In genomic region chrX:162443387-162443786, GRCm38 (mm10) we compare ENCODE assay signal across 19 mouse cellular contexts.
A peak's percentile ranks its signal among the peaks of the same experiment; 100 is the strongest.
DNase-seq lines count a peak whose midpoint lies in the region; ATAC-seq and TF ChIP-seq lines count a peak whose summit lies in the region.
"Had no signal": no experiment of that assay in that cellular context is flagged by ENCODE, and none has a peak within 500 bp of the region (broad histone marks: within the 10 kb centered on the region; RNA-seq: fewer than 3 reads in every experiment).

No protein-coding gene starts in this region.

- peak; percentile 58; the same call in 1 of the 2 replicates for ATAC-seq in erythroid progenitor cell, adult 5-6 weeks (replicated peaks; ENCODE audit: low FRiP score, poor library complexity, severe bottlenecking)
- peak; percentile 78 for ATAC-seq in liver, embryonic 13.5 days (ENCODE audit: low read depth)
- ATAC-seq in liver, postnatal 0 days: peak; percentile 50; the same call in 1 of the 2 replicates
- ATAC-seq: forebrain, embryonic 15.5 days had no signal

- H3K4me2 ChIP-seq in liver, embryonic 13.5 days: no peak overlapping the region
- no peak overlapping the region for H3K4me2 ChIP-seq in liver, postnatal 0 days (ENCODE audit: low read depth, low read length)
- H3K4me2 ChIP-seq: forebrain, embryonic 15.5 days; heart, embryonic 11.5 days; heart, embryonic 15.5 days; hindbrain, embryonic 14.5 days had no signal

- no peak for TF ChIP-seq EP300 in liver, postnatal 0 days (IDR thresholded peaks at IDR 0.05; ENCODE audit: low read depth)

- H3K4me1 ChIP-seq in liver, embryonic 13.5 days (replicated peaks): peaks cover 26% of the 10 kb centered on the region
- H3K4me1 ChIP-seq in liver, postnatal 0 days (ENCODE audit: insufficient read depth): no peaks in the 10 kb centered on the region
- no peaks in the 10 kb centered on the region for H3K4me1 ChIP-seq in lung, adult 2 months (ENCODE audit: control insufficient read depth, insufficient read depth, low read length)
- H3K4me1 ChIP-seq: forebrain, embryonic 15.5 days; heart, embryonic 15.5 days had no signal

- peak; percentile 5 for DNase-seq in liver, embryonic 13.5 days
- DNase-seq in liver, postnatal 0 days: no peak
- DNase-seq in adrenal gland, postnatal 14 days: no peak
- no peak for DNase-seq in lung, adult 2 months
- DNase-seq in kidney, postnatal 14 days: no peak
- DNase-seq: adrenal gland, postnatal 10 days; cerebellum, adult 18-20 months; cerebellum, adult 9-11 months; cerebellum, postnatal 36 days; gastrocnemius, postnatal 36 days; heart, postnatal 14 days had no signal

- no peak overlapping the region for H3K27ac ChIP-seq in liver, embryonic 13.5 days
- no peak overlapping the region for H3K27ac ChIP-seq in liver, postnatal 0 days (ENCODE audit: low read depth)
- H3K27ac ChIP-seq: embryonic facial prominence, embryonic 10.5 days; forebrain, embryonic 15.5 days; heart, embryonic 15.5 days; hindbrain, embryonic 14.5 days had no signal

- WGBS in liver, embryonic 13.5 days (ENCODE audit: insufficient replicate concordance): 25% methylated on average over 1 of the region's 1 CpGs
- WGBS in liver, postnatal 0 days (ENCODE audit: insufficient replicate concordance): 55% methylated on average over 1 of the region's 1 CpGs
- WGBS in lung, adult 2 months: 73% methylated on average over 1 of the region's 1 CpGs

- no peaks in the 10 kb centered on the region for H3K36me3 ChIP-seq in liver, embryonic 13.5 days
- H3K36me3 ChIP-seq in liver, postnatal 0 days (replicated peaks; ENCODE audit: insufficient read depth, low read length): no peaks in the 10 kb centered on the region
- H3K36me3 ChIP-seq: embryonic facial prominence, embryonic 10.5 days; forebrain, embryonic 15.5 days; heart, embryonic 15.5 days had no signal

- TF ChIP-seq POLR2A in lung, adult 2 months (IDR thresholded peaks at IDR 0.05; ENCODE audit: borderline replicate concordance, extremely low read depth, low read depth, low read length): no peak

- no peaks in the 10 kb centered on the region for H3K9me3 ChIP-seq in liver, embryonic 13.5 days (replicated peaks)
- no peaks in the 10 kb centered on the region for H3K9me3 ChIP-seq in liver, postnatal 0 days (ENCODE audit: low read length)
- H3K9me3 ChIP-seq: embryonic facial prominence, embryonic 10.5 days; forebrain, embryonic 15.5 days; heart, embryonic 15.5 days had no signal

- no peak overlapping the region for H3K9ac ChIP-seq in liver, embryonic 13.5 days
- no peak overlapping the region for H3K9ac ChIP-seq in liver, postnatal 0 days (replicated peaks)
- H3K9ac ChIP-seq: forebrain, embryonic 15.5 days; heart, embryonic 15.5 days; hindbrain, embryonic 14.5 days had no signal

- H3K27me3 ChIP-seq in liver, embryonic 13.5 days: peaks cover 6% of the 10 kb centered on the region; the same call in 1 of the 2 replicates
- H3K27me3 ChIP-seq in liver, postnatal 0 days (ENCODE audit: insufficient read depth, low read length): peaks cover 5% of the 10 kb centered on the region; the same call in 1 of the 2 replicates
- H3K27me3 ChIP-seq: CH12.LX; forebrain, embryonic 15.5 days; heart, embryonic 15.5 days had no signal

- TF ChIP-seq CTCF in liver, postnatal 0 days (IDR thresholded peaks at IDR 0.05; ENCODE audit: low read depth): no peak
- TF ChIP-seq CTCF in lung, adult 2 months (IDR thresholded peaks at IDR 0.05; ENCODE audit: insufficient read depth, low read length): no peak

- no peak overlapping the region for H3K4me3 ChIP-seq in liver, embryonic 13.5 days (replicated peaks)
- H3K4me3 ChIP-seq in liver, postnatal 0 days (ENCODE audit: low read depth, low read length): no peak overlapping the region
- H3K4me3 ChIP-seq in lung, adult 2 months (replicated peaks; ENCODE audit: extremely low read depth, low read depth, low read length): no peak overlapping the region
- H3K4me3 ChIP-seq: embryonic facial prominence, embryonic 10.5 days; erythroblast, embryonic 14.5 days; forebrain, embryonic 15.5 days; heart, embryonic 15.5 days had no signal
